Mouse (Mus musculus) lung, postnatal 25 days (tissue): ENCODE data around the gene Ankrd24.
A peak's percentile ranks its signal among the peaks of the same experiment; 100 is the strongest.

ENCODE experiments used
- DNase-seq: peaks from one replicate; pipeline ENCODE4 v3.0.0; 2022; ENCODE audit warnings: low spot score

Gene Ankrd24

GRCm38 (mm10) chr10:81628390-81628789 lies at the start of gene Ankrd24:
Ankrd24 (plus strand) TSS chr10:81628540.
- DNase-seq, result no peak

DNA sequence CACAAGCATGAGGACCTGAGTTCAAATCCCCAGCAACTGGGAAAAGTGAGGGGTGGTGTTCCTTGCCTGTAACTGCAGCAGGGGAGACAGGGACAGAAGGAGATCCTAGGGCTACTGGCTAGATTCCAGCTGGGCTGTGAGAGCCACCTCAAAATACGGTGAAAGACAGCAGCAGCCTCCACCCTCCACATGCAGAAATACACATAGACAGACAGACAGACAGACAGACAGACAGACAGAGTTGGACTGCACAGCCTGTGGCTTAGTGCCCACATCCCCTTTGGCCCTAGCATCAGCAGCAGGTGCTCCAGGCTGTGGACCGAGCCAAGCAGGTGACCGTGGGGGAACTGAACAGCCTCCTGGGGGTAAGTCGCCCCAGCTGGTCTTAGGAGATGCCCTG lies 48.4 kb upstream of the Ankrd24 start:
- no peak for DNase-seq

- no peak for DNase-seq
These were observed 47.8 kb upstream of the Ankrd24 start for GRCm38 (mm10) chr10:81580441-81581070.

DNA sequence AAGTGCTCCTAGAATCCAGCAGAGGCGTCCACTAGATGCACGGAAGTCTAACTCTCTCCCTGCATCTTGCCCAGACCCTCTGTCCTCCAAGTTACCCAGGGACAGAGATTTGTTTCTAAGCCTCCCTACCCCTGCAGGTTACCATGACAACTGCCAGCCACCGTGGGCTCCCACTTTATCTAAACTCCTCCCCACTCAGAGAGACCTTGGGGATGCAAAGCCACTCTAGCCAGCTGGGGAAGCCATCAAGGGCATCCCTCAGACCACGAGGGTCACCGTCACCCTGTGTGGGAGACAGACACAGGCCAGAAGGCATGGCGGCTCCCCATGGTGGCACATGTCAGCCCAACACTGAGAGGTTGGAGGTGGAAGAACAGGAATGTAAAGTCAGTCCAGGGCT lies 45.0 kb upstream of the Ankrd24 start:
- no peak for DNase-seq

DNA sequence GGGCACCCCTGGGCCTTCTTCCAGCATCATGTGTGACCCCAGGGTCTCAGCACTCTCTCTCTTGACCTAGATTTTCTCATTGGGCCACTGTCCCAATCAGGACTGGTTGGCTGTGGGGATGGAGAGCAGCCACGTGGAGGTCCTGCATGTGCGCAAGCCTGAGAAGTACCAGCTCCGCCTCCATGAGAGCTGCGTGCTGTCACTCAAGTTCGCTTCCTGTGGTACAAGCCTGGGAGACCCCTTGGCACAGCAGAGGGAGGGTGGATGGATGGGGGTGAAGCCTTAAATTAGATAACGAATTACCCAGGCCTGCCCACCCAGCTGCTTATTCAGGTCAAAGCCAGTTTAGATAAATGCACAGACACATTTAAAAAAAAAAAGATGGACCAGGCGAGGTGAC lies 39.6 kb upstream of the Ankrd24 start:
- no peak for DNase-seq

GRCm38 (mm10) chr10:81591846-81592245 lies 36.5 kb upstream of the Ankrd24 start:
- no peak for DNase-seq

GRCm38 (mm10) chr10:81592631-81593030 lies 35.7 kb upstream of the Ankrd24 start:
- no peak for DNase-seq

GRCm38 (mm10) chr10:81593223-81593622 lies 35.1 kb upstream of the Ankrd24 start:
- DNase-seq, result no peak

DNA sequence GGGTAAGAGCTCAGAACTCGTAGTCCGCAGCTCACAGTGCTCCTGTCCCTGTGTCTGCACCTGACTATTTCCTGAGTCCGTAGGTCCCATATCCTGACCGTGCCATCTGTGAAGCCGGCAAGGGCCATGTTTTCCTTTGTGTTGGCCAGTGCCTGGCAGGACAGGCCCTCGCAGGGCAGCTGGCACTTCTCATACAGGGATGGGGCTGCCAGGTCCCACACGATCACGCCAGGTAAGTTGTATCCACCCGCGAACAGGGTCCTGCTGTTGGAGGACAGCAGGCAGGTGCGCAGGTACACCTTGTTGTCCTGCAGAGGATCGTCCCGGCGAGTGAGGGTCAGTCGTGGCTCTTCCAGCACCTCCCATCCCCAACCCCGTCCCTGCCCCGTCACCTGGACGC lies 34.4 kb upstream of the Ankrd24 start:
- DNase-seq, result no peak

DNA sequence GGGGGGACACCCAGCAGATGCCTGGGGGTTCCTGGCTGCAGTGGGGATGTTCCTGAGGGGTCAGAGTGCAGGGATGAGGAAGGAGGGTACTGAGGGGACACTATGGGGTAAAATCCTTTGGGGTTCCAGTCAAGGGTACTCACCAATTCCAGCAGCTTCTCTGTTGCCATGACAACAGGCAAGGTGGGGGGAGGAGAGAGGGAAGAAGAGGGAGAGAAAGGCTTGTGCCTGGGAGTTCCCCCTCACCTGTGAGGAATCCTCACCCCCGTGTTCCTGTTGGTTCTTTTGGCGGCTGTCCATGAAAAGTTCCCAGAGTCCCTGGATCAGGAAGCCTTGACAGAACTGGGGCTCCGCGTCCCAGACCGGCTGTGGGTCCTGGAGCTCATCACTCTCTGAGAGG lies 32.7 kb upstream of the Ankrd24 start:
- no peak for DNase-seq

GRCm38 (mm10) chr10:81596611-81597010 lies 31.7 kb upstream of the Ankrd24 start:
- peak; percentile 28 for DNase-seq

DNA sequence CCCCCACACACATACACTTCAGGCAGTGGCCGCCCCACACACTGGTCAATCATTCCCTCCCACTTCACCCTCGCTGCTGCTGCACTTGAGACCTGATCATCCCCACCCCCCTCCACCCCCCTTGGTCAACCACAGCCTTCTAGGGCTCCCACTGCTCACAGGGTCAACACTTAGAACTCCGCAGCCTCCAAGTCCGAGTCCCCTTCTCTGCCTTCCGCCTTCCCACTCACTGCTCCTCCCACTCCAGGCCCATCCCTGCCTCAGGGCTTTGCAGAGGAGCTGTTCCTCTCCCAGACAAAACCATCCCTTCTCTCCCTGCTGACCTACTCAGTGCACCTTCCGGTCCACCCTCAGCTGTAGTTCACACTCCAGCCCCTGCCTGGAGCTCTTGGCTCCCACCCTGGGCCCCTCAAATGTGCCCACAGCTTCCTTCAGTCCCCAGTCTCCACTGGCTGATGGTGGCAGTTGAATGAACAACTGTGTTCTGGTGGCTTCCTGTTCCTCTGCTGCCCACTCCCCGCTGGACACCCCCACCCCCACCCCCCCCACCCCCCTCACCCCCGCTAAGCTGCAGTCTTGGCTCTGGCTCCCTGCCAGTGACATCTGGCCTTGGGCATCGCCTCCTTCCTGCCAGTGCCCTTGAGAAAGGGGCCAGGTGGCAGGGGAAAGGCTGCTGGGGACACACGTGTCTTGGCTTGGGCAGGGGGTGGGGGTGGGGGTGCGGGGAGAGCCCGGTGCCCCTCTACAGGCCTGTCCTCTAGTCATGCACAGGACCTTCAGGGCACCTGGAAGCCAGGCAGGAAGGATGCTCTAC lies 31.0 kb upstream of the Ankrd24 start:
- peak; percentile 64 for DNase-seq

- DNase-seq, result no peak
These were observed 30.0 kb upstream of the Ankrd24 start for GRCm38 (mm10) chr10:81598342-81598741.

- DNase-seq, result no peak
These were observed 29.5 kb upstream of the Ankrd24 start for GRCm38 (mm10) chr10:81598871-81599270.

- no peak for DNase-seq
These were observed 28.7 kb upstream of the Ankrd24 start for GRCm38 (mm10) chr10:81599630-81600029.

GRCm38 (mm10) chr10:81600096-81600495 lies 28.2 kb upstream of the Ankrd24 start:
- DNase-seq, result no peak

GRCm38 (mm10) chr10:81600738-81601203 lies 27.6 kb upstream of the Ankrd24 start, which contains the start of gene Tle6:
Tle6 (minus strand) TSS chr10:81601073.
- DNase-seq, result peak; percentile 96

- no peak for DNase-seq
These were observed 26.9 kb upstream of the Ankrd24 start for GRCm38 (mm10) chr10:81601396-81601905.

DNA sequence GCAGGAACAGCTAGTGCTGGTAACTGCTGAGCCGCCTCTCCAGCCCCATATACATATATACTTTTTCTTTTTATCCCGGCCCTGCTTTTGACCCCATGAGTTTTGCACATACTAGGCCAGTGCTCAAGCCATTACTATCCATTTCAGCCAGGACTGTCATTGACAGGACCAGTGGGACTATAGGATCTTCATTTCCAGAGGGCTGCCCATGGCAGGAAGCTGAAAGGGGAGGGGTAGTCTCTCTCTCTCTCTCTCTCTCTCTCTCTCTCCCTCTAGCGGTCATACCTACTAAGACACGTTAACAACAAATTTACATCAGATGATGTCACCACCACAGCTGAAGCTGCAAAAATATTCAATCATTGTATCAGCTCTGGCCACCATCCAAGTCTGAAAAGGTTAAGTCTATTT lies 25.6 kb upstream of the Ankrd24 start:
- DNase-seq, result peak; percentile 50

GRCm38 (mm10) chr10:81604019-81604967 lies 24.0 kb upstream of the Ankrd24 start:
- no peak for DNase-seq

DNA sequence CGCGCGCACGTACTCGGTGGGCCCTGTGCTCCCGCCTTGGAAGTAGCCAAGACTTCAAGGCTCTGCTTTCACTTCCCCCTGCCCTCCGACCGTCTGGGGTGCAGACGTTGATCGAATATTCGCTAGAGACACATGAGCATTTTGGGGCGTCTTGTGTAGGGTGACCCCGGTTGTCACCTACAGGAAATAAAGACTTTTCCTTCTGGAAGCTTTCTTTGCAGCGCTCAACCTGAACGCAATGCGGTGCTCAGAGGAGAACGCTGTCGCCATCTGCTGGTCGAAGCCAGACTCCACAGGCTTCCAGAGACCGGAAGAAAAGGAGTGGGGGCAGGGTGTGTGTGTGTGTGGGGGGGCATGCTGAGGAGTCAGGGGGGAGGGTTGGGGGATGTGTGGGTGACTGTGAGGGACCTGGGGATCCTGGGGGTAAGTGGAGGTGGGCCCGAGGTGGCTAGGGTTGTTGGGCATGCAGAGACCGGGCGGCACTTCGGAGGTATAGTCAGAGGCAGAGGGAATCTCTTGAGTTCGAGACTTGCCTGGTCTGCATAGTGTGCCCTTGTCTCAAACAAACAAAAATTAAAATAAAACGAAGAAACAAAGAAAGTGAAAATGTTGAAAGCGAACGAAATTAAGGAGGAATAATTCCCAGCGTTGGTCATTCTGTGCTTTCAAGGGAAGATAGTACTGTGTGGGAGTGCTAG lies 23.2 kb upstream of the Ankrd24 start:
- DNase-seq, result peak; percentile 90

DNA sequence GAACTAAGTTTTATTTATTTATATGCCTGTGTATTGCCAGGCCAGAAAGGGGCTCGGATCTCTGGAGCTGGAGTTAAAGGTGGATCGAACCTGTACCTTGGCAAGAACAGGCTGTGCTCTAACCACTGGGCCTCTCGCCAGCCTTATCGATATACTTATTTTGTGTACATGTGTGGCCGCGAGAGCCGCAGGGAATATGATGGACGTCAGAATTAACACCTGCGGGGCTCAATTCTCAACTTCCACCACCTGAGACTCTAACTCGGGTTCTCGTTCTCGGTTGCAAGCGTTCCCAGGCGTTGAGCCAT lies 22.7 kb upstream of the Ankrd24 start:
- DNase-seq, result no peak
